Mouse (Mus musculus): ENCODE data around the gene Cfap97d1.

- TF ChIP-seq POLR2A (IDR thresholded peaks at IDR 0.05; ENCODE audit: borderline replicate concordance, extremely low read depth, insufficient read depth, insufficient read length, poor library complexity, severe bottlenecking) (no peak), CTCF (IDR thresholded peaks at IDR 0.05; ENCODE audit: borderline replicate concordance, extremely low read depth, insufficient read depth, insufficient read length) (no peak)
Measured at GRCm38 (mm10) chr11:101935743-101936142, 48.3 kb upstream of the Cfap97d1 start.
